Mouse (Mus musculus): Measurements from ENCODE around the gene Syngr1. TPM values are rescaled to one million over a fixed set of nuclear protein-coding genes. Genes with fewer than 3 reads are reported as not detected.

Gene Syngr1
- polyA plus RNA-seq, 1 experiment from 2014 or later = 26.2 TPM

- no peak for ATAC-seq
- H3K4me2 ChIP-seq (replicated peaks) = no peak overlapping the region
- 78% methylated on average over 7 of the region's 7 CpGs for WGBS
- H3K27me3 ChIP-seq = no peaks in the 10 kb centered on the region
- H3K27ac ChIP-seq = no peak overlapping the region
- H3K9me3 ChIP-seq = no peaks in the 10 kb centered on the region
- peak overlapping the region; percentile 14; the same call in 1 of the 2 replicates for H3K9ac ChIP-seq (replicated peaks)
- peaks cover 16% of the 10 kb centered on the region for H3K36me3 ChIP-seq
- no peak overlapping the region for H3K4me3 ChIP-seq (replicated peaks)
- no peaks in the 10 kb centered on the region for H3K4me1 ChIP-seq (replicated peaks)
These were observed 18.4 kb upstream of the Syngr1 start for GRCm38 (mm10) chr15:80072579-80073255.

- no peak for ATAC-seq
- no peak overlapping the region for H3K9ac ChIP-seq (replicated peaks)
- H3K4me3 ChIP-seq (replicated peaks) = no peak overlapping the region
- H3K4me1 ChIP-seq (replicated peaks) = no peaks in the 10 kb centered on the region
- no peak overlapping the region for H3K4me2 ChIP-seq (replicated peaks)
- 93% methylated on average over 1 of the region's 1 CpGs for WGBS
- H3K36me3 ChIP-seq = peaks cover 21% of the 10 kb centered on the region
- no peak overlapping the region for H3K27ac ChIP-seq
- no peaks in the 10 kb centered on the region for H3K27me3 ChIP-seq
- no peaks in the 10 kb centered on the region for H3K9me3 ChIP-seq
These were observed 17.9 kb upstream of the Syngr1 start for GRCm38 (mm10) chr15:80073256-80073621.

- H3K27ac ChIP-seq = no peak overlapping the region
- H3K9me3 ChIP-seq = no peaks in the 10 kb centered on the region
- WGBS = 70% methylated on average over 6 of the region's 6 CpGs
- H3K36me3 ChIP-seq = peaks cover 37% of the 10 kb centered on the region
- no peak overlapping the region for H3K4me3 ChIP-seq (replicated peaks)
- H3K27me3 ChIP-seq = no peaks in the 10 kb centered on the region
- peaks cover under 1% of the 10 kb centered on the region; the same call in 1 of the 2 replicates for H3K4me1 ChIP-seq (replicated peaks)
- H3K9ac ChIP-seq (replicated peaks) = no peak overlapping the region; the same call in 1 of the 2 replicates
- no peak for ATAC-seq
- H3K4me2 ChIP-seq (replicated peaks) = no peak overlapping the region
These were observed 16.3 kb upstream of the Syngr1 start for GRCm38 (mm10) chr15:80074663-80075373.

GRCm38 (mm10) chr15:80075374-80075694 lies 15.8 kb upstream of the Syngr1 start:
- Histone ChIP-seq H3K9ac (replicated peaks) (no peak overlapping the region; the same call in 1 of the 2 replicates), H3K27ac (no peak overlapping the region), H3K9me3 (no peaks in the 10 kb centered on the region), H3K27me3 (no peaks in the 10 kb centered on the region), H3K36me3 (peaks cover 42% of the 10 kb centered on the region), H3K4me1 (replicated peaks) (peaks cover 5% of the 10 kb centered on the region), H3K4me2 (replicated peaks) (no peak overlapping the region), H3K4me3 (replicated peaks) (no peak overlapping the region)
- WGBS = 59% methylated on average over 3 of the region's 3 CpGs
- ATAC-seq = no peak

GRCm38 (mm10) chr15:80075733-80076337 lies 15.3 kb upstream of the Syngr1 start:
- 32% methylated on average over 5 of the region's 5 CpGs for WGBS
- Histone ChIP-seq H3K4me2 (replicated peaks) (no peak overlapping the region), H3K4me1 (replicated peaks) (peaks cover 10% of the 10 kb centered on the region), H3K27me3 (no peaks in the 10 kb centered on the region), H3K9me3 (no peaks in the 10 kb centered on the region), H3K36me3 (peaks cover 46% of the 10 kb centered on the region), H3K27ac (no peak overlapping the region), H3K9ac (replicated peaks) (no peak overlapping the region), H3K4me3 (replicated peaks) (no peak overlapping the region)
- ATAC-seq = no peak

- Histone ChIP-seq H3K27me3 (no peaks in the 10 kb centered on the region), H3K9ac (replicated peaks) (no peak overlapping the region), H3K4me2 (replicated peaks) (no peak overlapping the region), H3K27ac (no peak overlapping the region; the same call in 1 of the 2 replicates), H3K9me3 (no peaks in the 10 kb centered on the region), H3K4me3 (replicated peaks) (no peak overlapping the region), H3K4me1 (replicated peaks) (peaks cover 17% of the 10 kb centered on the region), H3K36me3 (peaks cover 53% of the 10 kb centered on the region)
- peak; percentile 48 for ATAC-seq
- WGBS = 3% methylated on average over 2 of the region's 2 CpGs
These were observed 14.6 kb upstream of the Syngr1 start for GRCm38 (mm10) chr15:80076338-80077136.

GRCm38 (mm10) chr15:80078058-80078814 lies 12.9 kb upstream of the Syngr1 start:
- no peak overlapping the region for H3K27ac ChIP-seq
- no peak for ATAC-seq
- no peak overlapping the region for H3K4me2 ChIP-seq (replicated peaks)
- H3K9ac ChIP-seq (replicated peaks) = no peak overlapping the region
- H3K9me3 ChIP-seq = no peaks in the 10 kb centered on the region
- peaks cover 29% of the 10 kb centered on the region for H3K4me1 ChIP-seq (replicated peaks)
- peaks cover 58% of the 10 kb centered on the region for H3K36me3 ChIP-seq
- H3K27me3 ChIP-seq = no peaks in the 10 kb centered on the region
- H3K4me3 ChIP-seq (replicated peaks) = no peak overlapping the region
- 76% methylated on average over 11 of the region's 11 CpGs for WGBS

GRCm38 (mm10) chr15:80079129-80079668 lies 11.9 kb upstream of the Syngr1 start:
- peaks cover 29% of the 10 kb centered on the region for H3K4me1 ChIP-seq (replicated peaks)
- H3K36me3 ChIP-seq = peaks cover 58% of the 10 kb centered on the region
- no peaks in the 10 kb centered on the region for H3K9me3 ChIP-seq
- no peaks in the 10 kb centered on the region for H3K27me3 ChIP-seq
- WGBS = 92% methylated on average over 5 of the region's 5 CpGs
- H3K27ac ChIP-seq = no peak overlapping the region
- H3K9ac ChIP-seq (replicated peaks) = no peak overlapping the region
- H3K4me3 ChIP-seq (replicated peaks) = no peak overlapping the region
- no peak overlapping the region for H3K4me2 ChIP-seq (replicated peaks)
- ATAC-seq = no peak

GRCm38 (mm10) chr15:80079954-80080353 lies 11.2 kb upstream of the Syngr1 start:
- WGBS = 88% methylated on average over 3 of the region's 3 CpGs
- peaks cover 29% of the 10 kb centered on the region for H3K4me1 ChIP-seq (replicated peaks)
- no peaks in the 10 kb centered on the region for H3K27me3 ChIP-seq
- H3K4me3 ChIP-seq (replicated peaks) = no peak overlapping the region
- no peak for ATAC-seq
- no peak overlapping the region for H3K27ac ChIP-seq
- H3K9me3 ChIP-seq = no peaks in the 10 kb centered on the region
- no peak overlapping the region for H3K4me2 ChIP-seq (replicated peaks)
- H3K36me3 ChIP-seq = peaks cover 58% of the 10 kb centered on the region
- no peak overlapping the region for H3K9ac ChIP-seq (replicated peaks)

- no peak for ATAC-seq
- H3K4me1 ChIP-seq (replicated peaks) = peaks cover 29% of the 10 kb centered on the region
- H3K4me3 ChIP-seq (replicated peaks) = peak overlapping the region; percentile 80
- H3K27ac ChIP-seq = no peak overlapping the region
- WGBS = 56% methylated on average over 9 of the region's 9 CpGs
- H3K36me3 ChIP-seq = peaks cover 58% of the 10 kb centered on the region
- H3K27me3 ChIP-seq = no peaks in the 10 kb centered on the region
- peak overlapping the region; percentile 73 for H3K4me2 ChIP-seq (replicated peaks)
- H3K9ac ChIP-seq (replicated peaks) = peak overlapping the region; percentile 92
- no peaks in the 10 kb centered on the region for H3K9me3 ChIP-seq
These were observed 10.2 kb upstream of the Syngr1 start for GRCm38 (mm10) chr15:80080711-80081615.
